ENCODE assay signal across 15 mouse cellular contexts in the genomic region with DNA sequence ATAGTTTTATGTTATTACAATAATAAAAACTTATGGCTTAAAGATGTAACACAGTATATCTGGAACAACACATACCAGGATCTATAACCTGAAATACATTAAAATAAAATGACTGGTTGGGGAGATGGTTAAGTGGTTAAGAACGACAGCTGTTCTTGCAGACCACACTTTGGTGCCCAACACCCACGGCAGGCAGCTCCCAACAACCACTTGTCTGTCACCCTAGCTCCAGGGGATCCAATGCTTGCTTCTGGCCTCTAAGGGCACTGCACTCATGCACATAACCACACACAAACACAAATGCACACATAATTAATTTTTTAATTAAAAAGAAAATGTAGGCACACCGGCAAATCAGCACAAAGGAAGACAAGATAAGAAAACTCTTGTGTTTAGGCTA.
"Had no signal": no experiment of that assay in that cellular context is flagged by ENCODE, and none has a peak within 500 bp of the region (broad histone marks: within the 10 kb centered on the region; RNA-seq: fewer than 3 reads in every experiment).

No protein-coding gene starts in this region.

- H3K9me3 ChIP-seq: neural tube, embryonic 13.5 days; neural tube, embryonic 15.5 days; stomach, embryonic 15.5 days had no signal

- H3K27ac ChIP-seq: neural tube, embryonic 13.5 days; neural tube, embryonic 15.5 days; stomach, embryonic 15.5 days; stomach, postnatal 0 days had no signal

- H3K4me3 ChIP-seq: neural tube, embryonic 13.5 days; neural tube, embryonic 15.5 days; stomach, embryonic 15.5 days had no signal

- H3K4me2 ChIP-seq: neural tube, embryonic 13.5 days; neural tube, embryonic 15.5 days; stomach, embryonic 15.5 days had no signal

- H3K9ac ChIP-seq: neural tube, embryonic 13.5 days; neural tube, embryonic 15.5 days; stomach, embryonic 15.5 days had no signal

- DNase-seq: retina, postnatal 1 day; right cerebral cortex, adult 18-20 months; right cerebral cortex, postnatal 14 days; right cerebral cortex, postnatal 25 days; right cerebral cortex, postnatal 4 days; spleen, adult 18-20 months; thymus, adult 2 months; thymus, postnatal 14 days; thymus, postnatal 25 days; thymus, postnatal 36 days; thymus, postnatal 4 days had no signal

- H3K27me3 ChIP-seq: neural tube, embryonic 13.5 days; neural tube, embryonic 15.5 days; stomach, embryonic 15.5 days had no signal

- H3K4me1 ChIP-seq: neural tube, embryonic 15.5 days; stomach, embryonic 15.5 days had no signal
